Mouse (Mus musculus) layer of hippocampus, postnatal 10 days (tissue): ENCODE data around the gene Hdac10. TPM values are rescaled to one million over a fixed set of nuclear protein-coding genes. Genes with fewer than 3 reads are reported as not detected.

ENCODE experiments used
- DNase-seq, 2 experiments: peaks; one replicate each; pipeline ENCODE4 v3.0.0; 2021; ENCODE audit warnings: low spot score in 2 of 2
- total RNA-seq, 2 experiments: library from RNA; stranded (reverse); gene quantifications; 2 replicates each; pipeline ENCODE4 v1.2.3; 2021

Hdac10 gene
- total RNA-seq, 2 experiments from 2014 or later: 17.2 to 19.4 TPM

GRCm38 (mm10) chr15:89124312-89124711, 4.2 kb downstream of the Hdac10 start:
- no peak for DNase-seq

GRCm38 (mm10) chr15:89123595-89123994, 4.9 kb downstream of the Hdac10 start:
- peak; percentile 59 to 66 for DNase-seq

GRCm38 (mm10) chr15:89122649-89123366, 5.7 kb downstream of the Hdac10 start, which contains the start of gene Tubgcp6:
Gene Tubgcp6, minus strand, starts transcription at chr15:89123112.
- peak; percentile 96 to 97 for DNase-seq

- DNase-seq: no peak
Measured at GRCm38 (mm10) chr15:89118007-89118406, 10.5 kb downstream of the Hdac10 start.

- peak in 1 of 2 experiments; percentile 7 for DNase-seq
Measured at GRCm38 (mm10) chr15:89110147-89110546, 18.4 kb downstream of the Hdac10 start.

- no peak for DNase-seq
Measured at GRCm38 (mm10) chr15:89106976-89107375, 21.5 kb downstream of the Hdac10 start.

- peak in 1 of 2 experiments; percentile 14 for DNase-seq
Measured at GRCm38 (mm10) chr15:89106073-89106472, 22.4 kb downstream of the Hdac10 start.

- no peak for DNase-seq
Measured at GRCm38 (mm10) chr15:89104425-89104824, 24.1 kb downstream of the Hdac10 start.

GRCm38 (mm10) chr15:89103921-89104320, 24.6 kb downstream of the Hdac10 start:
- no peak for DNase-seq

GRCm38 (mm10) chr15:89102646-89103045, 25.9 kb downstream of the Hdac10 start:
- DNase-seq: no peak

- no peak for DNase-seq
Measured at GRCm38 (mm10) chr15:89100823-89101222, 27.7 kb downstream of the Hdac10 start.

- no peak for DNase-seq
Measured at GRCm38 (mm10) chr15:89098616-89099015, 29.9 kb downstream of the Hdac10 start.

GRCm38 (mm10) chr15:89097450-89097849, 31.1 kb downstream of the Hdac10 start:
- no peak for DNase-seq

- DNase-seq: no peak
Measured at GRCm38 (mm10) chr15:89092181-89092580, 36.3 kb downstream of the Hdac10 start.

- no peak for DNase-seq
Measured at GRCm38 (mm10) chr15:89090662-89091061, 37.8 kb downstream of the Hdac10 start.

GRCm38 (mm10) chr15:89089248-89090051, 39.0 kb downstream of the Hdac10 start:
- DNase-seq: no peak

- peak; percentile 85 to 90 for DNase-seq
Measured at GRCm38 (mm10) chr15:89088607-89089247, 39.8 kb downstream of the Hdac10 start, which contains the start of gene Selenoo. Gene Selenoo, plus strand, starts transcription at chr15:89089084.

- DNase-seq: no peak
Measured at GRCm38 (mm10) chr15:89084826-89085225, 43.7 kb downstream of the Hdac10 start.

GRCm38 (mm10) chr15:89083906-89084305, 44.6 kb downstream of the Hdac10 start:
- DNase-seq: no peak

GRCm38 (mm10) chr15:89078208-89078836, 50.2 kb downstream of the Hdac10 start:
- DNase-seq: no peak

- peak; percentile 56 to 72 for DNase-seq
Measured at GRCm38 (mm10) chr15:89076156-89076731, 52.3 kb downstream of the Hdac10 start.
